Mouse (Mus musculus): ENCODE data around the gene Ppp1r13b. TPM values are rescaled to one million over a fixed set of nuclear protein-coding genes. Genes with fewer than 3 reads are reported as not detected.

Ppp1r13b gene
- polyA plus RNA-seq, 1 experiment = 32.1 TPM

GRCm38 (mm10) chr12:111906309-111906875, 1.5 kb downstream of the Ppp1r13b start:
- Histone ChIP-seq H3K27ac (ENCODE audit: insufficient read depth, low read length) (no peak overlapping the region), H3K4me1 (ENCODE audit: control insufficient read depth, insufficient read depth, low read length) (peaks cover 4% of the 10 kb centered on the region), H3K4me3 (ENCODE audit: insufficient read depth, low read length) (peak overlapping the region; percentile 90; the same call in 1 of the 2 replicates)
- no peak for TF ChIP-seq POLR2A (IDR thresholded peaks at IDR 0.05; ENCODE audit: extremely low read depth, insufficient read depth, low read length)
- no peak for TF ChIP-seq CTCF (IDR thresholded peaks at IDR 0.05; ENCODE audit: extremely low read depth, insufficient read depth, low read length)

GRCm38 (mm10) chr12:111902488-111902887, 5.4 kb downstream of the Ppp1r13b start:
- Histone ChIP-seq H3K4me3 (ENCODE audit: insufficient read depth, low read length) (no peak overlapping the region), H3K4me1 (ENCODE audit: control insufficient read depth, insufficient read depth, low read length) (peaks cover 12% of the 10 kb centered on the region), H3K27ac (ENCODE audit: insufficient read depth, low read length) (no peak overlapping the region)
- TF ChIP-seq CTCF (IDR thresholded peaks at IDR 0.05; ENCODE audit: extremely low read depth, insufficient read depth, low read length) (no peak), POLR2A (IDR thresholded peaks at IDR 0.05; ENCODE audit: extremely low read depth, insufficient read depth, low read length) (no peak)

GRCm38 (mm10) chr12:111901105-111901875, 6.6 kb downstream of the Ppp1r13b start:
- TF ChIP-seq POLR2A (IDR thresholded peaks at IDR 0.05; ENCODE audit: extremely low read depth, insufficient read depth, low read length) (no peak), CTCF (IDR thresholded peaks at IDR 0.05; ENCODE audit: extremely low read depth, insufficient read depth, low read length) (no peak)
- 0 out of 2 replicates have a peak overlapping the region, but pooled peaks have one; percentile 45 for H3K27ac ChIP-seq (ENCODE audit: insufficient read depth, low read length)
- no peak overlapping the region for H3K4me3 ChIP-seq (ENCODE audit: insufficient read depth, low read length)
- H3K4me1 ChIP-seq (ENCODE audit: control insufficient read depth, insufficient read depth, low read length) = peaks cover 18% of the 10 kb centered on the region

- Histone ChIP-seq H3K4me3 (ENCODE audit: insufficient read depth, low read length) (no peak overlapping the region), H3K4me1 (ENCODE audit: control insufficient read depth, insufficient read depth, low read length) (peaks cover 18% of the 10 kb centered on the region), H3K27ac (ENCODE audit: insufficient read depth, low read length) (no peak overlapping the region)
- TF ChIP-seq POLR2A (IDR thresholded peaks at IDR 0.05; ENCODE audit: extremely low read depth, insufficient read depth, low read length) (no peak), CTCF (IDR thresholded peaks at IDR 0.05; ENCODE audit: extremely low read depth, insufficient read depth, low read length) (no peak)
These were observed 8.3 kb downstream of the Ppp1r13b start for GRCm38 (mm10) chr12:111899646-111900045.

GRCm38 (mm10) chr12:111898686-111899085, 9.2 kb downstream of the Ppp1r13b start:
- no peak for TF ChIP-seq POLR2A (IDR thresholded peaks at IDR 0.05; ENCODE audit: extremely low read depth, insufficient read depth, low read length)
- TF ChIP-seq CTCF (IDR thresholded peaks at IDR 0.05; ENCODE audit: extremely low read depth, insufficient read depth, low read length) = no peak
- no peak overlapping the region for H3K27ac ChIP-seq (ENCODE audit: insufficient read depth, low read length)
- H3K4me3 ChIP-seq (ENCODE audit: insufficient read depth, low read length) = no peak overlapping the region
- peaks cover 18% of the 10 kb centered on the region for H3K4me1 ChIP-seq (ENCODE audit: control insufficient read depth, insufficient read depth, low read length)

- Histone ChIP-seq H3K27ac (ENCODE audit: insufficient read depth, low read length) (no peak overlapping the region), H3K4me1 (ENCODE audit: control insufficient read depth, insufficient read depth, low read length) (peaks cover 16% of the 10 kb centered on the region), H3K4me3 (ENCODE audit: insufficient read depth, low read length) (no peak overlapping the region)
- TF ChIP-seq POLR2A (IDR thresholded peaks at IDR 0.05; ENCODE audit: extremely low read depth, insufficient read depth, low read length) = no peak
- no peak for TF ChIP-seq CTCF (IDR thresholded peaks at IDR 0.05; ENCODE audit: extremely low read depth, insufficient read depth, low read length)
These were observed 10.8 kb downstream of the Ppp1r13b start for GRCm38 (mm10) chr12:111896908-111897661.

- TF ChIP-seq POLR2A (IDR thresholded peaks at IDR 0.05; ENCODE audit: extremely low read depth, insufficient read depth, low read length) (no peak), CTCF (IDR thresholded peaks at IDR 0.05; ENCODE audit: extremely low read depth, insufficient read depth, low read length) (no peak)
These were observed 13.8 kb downstream of the Ppp1r13b start for GRCm38 (mm10) chr12:111894082-111894481.

GRCm38 (mm10) chr12:111892981-111893380, 14.9 kb downstream of the Ppp1r13b start:
- Histone ChIP-seq H3K27ac (ENCODE audit: insufficient read depth, low read length) (no peak overlapping the region), H3K4me3 (ENCODE audit: insufficient read depth, low read length) (no peak overlapping the region), H3K4me1 (ENCODE audit: control insufficient read depth, insufficient read depth, low read length) (peaks cover 6% of the 10 kb centered on the region)
- no peak for TF ChIP-seq POLR2A (IDR thresholded peaks at IDR 0.05; ENCODE audit: extremely low read depth, insufficient read depth, low read length)
- TF ChIP-seq CTCF (IDR thresholded peaks at IDR 0.05; ENCODE audit: extremely low read depth, insufficient read depth, low read length) = no peak

More at GRCm38 (mm10) chr12:111894082-111894481, 13.8 kb downstream of the Ppp1r13b start:
- H3K27ac ChIP-seq (ENCODE audit: insufficient read depth, low read length) = no peak overlapping the region
- peaks cover 10% of the 10 kb centered on the region for H3K4me1 ChIP-seq (ENCODE audit: control insufficient read depth, insufficient read depth, low read length)
- no peak overlapping the region for H3K4me3 ChIP-seq (ENCODE audit: insufficient read depth, low read length)

- Histone ChIP-seq H3K4me1 (ENCODE audit: control insufficient read depth, insufficient read depth, low read length) (peaks cover 1% of the 10 kb centered on the region; the same call in 1 of the 2 replicates), H3K27ac (ENCODE audit: insufficient read depth, low read length) (no peak overlapping the region), H3K4me3 (ENCODE audit: insufficient read depth, low read length) (no peak overlapping the region)
- no peak for TF ChIP-seq POLR2A (IDR thresholded peaks at IDR 0.05; ENCODE audit: extremely low read depth, insufficient read depth, low read length)
- TF ChIP-seq CTCF (IDR thresholded peaks at IDR 0.05; ENCODE audit: extremely low read depth, insufficient read depth, low read length) = no peak
These were observed 16.1 kb downstream of the Ppp1r13b start for GRCm38 (mm10) chr12:111891800-111892199.
